Mouse (Mus musculus) adrenal gland (tissue): ENCODE data around the gene Eif4e1b.

Experiments used
- intact Hi-C: fragments of 180-260 bp; cut with DNase I; formaldehyde crosslinking; loops from one replicate; pipeline ENCODE4 v1.15.1; 2025

Gene Eif4e1b

DNA sequence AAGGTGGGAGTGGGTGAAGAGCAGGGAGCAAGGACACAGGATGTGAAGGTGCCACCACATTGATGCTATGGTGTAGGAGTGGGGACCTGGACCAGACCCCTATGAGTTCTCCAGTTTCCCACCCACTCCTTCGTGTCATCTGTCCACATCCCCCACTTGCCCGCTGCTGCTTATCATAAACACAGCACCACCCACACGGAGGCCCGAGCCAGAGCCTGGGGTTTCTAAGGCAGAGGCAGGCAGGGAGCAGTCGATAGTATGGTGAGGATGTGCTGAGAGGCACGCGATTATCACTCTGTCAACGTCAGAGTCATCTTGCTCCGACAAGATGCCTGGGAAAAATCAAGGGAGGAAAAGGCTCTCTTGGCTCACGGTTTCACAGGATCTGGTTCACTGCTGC, 14.9 kb downstream of the Eif4e1b start:
- intact Hi-C loops: loop anchor here (1.0 to 5.0 kb wide), 3 partner anchors 169 to 380 kb away; no protein-coding TSS in a partner anchor

GRCm38 (mm10) chr13:54799701-54800100, 15.9 kb downstream of the Eif4e1b start:
- intact Hi-C loops: loop anchor here (1.0 to 5.0 kb wide), 3 partner anchors 168 to 379 kb away; no protein-coding TSS in a partner anchor

DNA sequence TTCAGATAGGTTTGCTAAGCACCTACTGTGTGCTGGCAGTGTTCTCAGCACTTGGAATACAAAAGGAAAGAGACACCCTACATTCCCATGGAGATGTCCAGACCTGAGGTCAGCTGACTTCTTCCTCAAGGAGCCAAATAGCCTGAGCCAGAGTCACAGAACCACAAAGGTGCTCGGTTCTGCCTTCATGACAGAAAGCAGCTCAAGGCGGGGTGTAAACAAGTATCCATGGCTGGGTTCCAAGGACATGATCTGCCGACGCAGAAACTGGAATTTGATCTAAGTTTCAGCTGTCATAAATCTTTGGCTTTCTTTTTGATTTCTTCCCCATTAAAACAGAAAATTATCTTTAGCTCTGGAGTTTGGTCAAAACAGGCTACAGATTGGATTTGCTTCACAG, 16.4 kb downstream of the Eif4e1b start:
- intact Hi-C loops: no loop called here

- intact Hi-C loops: no loop called here
These were observed 19.2 kb downstream of the Eif4e1b start for GRCm38 (mm10) chr13:54803010-54803409.

DNA sequence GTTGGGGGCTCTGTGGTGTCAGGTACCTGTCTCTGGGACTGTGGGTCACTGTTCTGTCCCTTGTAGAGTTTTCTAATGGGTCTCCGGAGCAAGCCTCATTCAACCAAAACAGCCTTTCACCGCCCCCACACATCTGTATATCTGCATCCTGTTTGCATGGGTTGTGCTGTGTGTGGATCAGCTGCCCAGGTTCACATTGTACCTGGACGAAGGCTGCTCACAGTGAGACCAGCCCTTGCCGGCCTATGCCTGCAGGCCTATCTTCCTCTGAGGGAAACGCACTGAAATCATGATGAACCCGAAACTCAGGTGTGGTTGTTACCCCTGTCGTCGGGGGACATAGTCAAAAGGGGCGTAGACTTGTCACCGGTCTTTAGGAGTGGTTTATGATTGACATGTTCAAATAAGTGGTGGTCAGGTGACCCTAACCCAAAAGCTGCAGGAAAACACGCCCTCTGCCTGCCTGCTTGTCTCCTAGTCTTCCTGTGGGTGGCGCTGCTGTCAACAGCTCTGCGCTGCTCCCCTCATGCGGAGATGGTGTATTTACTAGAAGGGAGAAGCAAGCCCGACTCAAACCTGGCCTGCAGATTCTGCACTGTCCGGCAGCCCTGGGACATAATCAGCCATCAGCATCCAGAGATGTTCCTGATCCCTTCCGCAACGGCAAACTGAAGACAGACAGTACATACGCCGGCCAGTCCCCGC, 21.5 kb downstream of the Eif4e1b start:
- intact Hi-C loops: no loop called here

GRCm38 (mm10) chr13:54806434-54806976, 22.7 kb downstream of the Eif4e1b start:
- intact Hi-C loops: no loop called here

GRCm38 (mm10) chr13:54808067-54808466, 24.3 kb downstream of the Eif4e1b start:
- intact Hi-C loops: no loop called here

DNA sequence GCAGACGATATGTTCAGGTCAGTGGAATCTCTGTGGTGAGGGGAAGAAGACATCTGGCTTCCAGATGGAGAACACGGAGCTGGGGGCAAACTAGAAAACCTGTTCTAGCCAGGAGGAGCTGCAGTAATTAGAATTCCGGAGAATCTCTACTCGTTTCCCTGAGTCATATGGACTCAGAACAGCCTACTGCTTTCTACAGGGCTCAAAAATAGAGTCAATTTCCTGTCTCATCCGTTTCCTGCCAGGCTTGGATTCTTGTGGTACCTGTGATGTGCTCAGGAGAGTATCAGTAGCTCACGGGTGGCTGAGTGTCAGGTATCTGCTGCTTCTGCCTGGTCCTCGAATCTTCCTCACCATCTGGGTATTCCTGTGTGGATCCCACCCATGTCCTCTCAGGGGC, 27.7 kb downstream of the Eif4e1b start:
- intact Hi-C loops: no loop called here

- intact Hi-C loops: no loop called here
These were observed 29.6 kb downstream of the Eif4e1b start for GRCm38 (mm10) chr13:54813381-54813780.

DNA sequence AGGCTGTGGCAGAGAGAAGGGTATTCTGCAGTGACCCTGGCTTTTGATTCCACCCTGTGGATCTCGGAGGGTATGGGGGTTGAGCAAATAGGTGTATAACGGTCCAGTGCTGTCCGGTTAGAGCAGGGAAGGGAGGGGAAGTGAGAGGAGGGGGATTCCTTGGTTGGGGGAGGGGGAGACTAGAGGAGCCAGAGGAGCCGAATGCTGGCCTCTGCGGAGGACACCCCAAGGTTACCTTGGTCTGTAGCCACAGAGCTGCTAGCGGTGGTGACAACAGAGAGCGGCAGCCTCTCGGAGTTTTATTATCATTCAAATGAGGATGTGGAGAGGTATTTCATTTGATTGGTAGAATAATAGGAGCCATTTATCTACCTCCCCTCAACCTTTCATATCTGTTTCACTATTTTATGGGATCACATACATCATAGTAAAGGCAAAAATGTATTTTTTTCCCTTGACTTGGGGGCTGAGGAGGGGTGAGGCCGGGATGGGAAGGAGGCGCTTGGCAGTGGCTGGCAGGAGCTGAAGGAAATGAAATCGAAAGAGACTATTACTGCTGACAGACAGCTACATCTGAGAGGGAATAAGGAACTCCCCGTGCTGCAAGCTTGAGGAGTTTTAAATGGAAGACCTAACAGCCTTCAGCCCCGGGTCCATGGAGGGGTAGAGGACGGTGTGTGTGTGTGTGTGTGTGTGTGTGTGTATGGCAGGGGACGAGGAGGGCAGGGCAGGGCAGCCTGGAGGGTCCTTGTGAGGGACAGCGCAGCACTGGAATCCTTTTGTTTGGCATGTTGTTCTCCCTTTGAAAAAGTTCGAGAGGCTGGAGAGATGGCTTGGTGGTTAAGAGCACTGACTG, 34.8 kb downstream of the Eif4e1b start:
- intact Hi-C loops: no loop called here

- intact Hi-C loops: no loop called here
These were observed 37.3 kb downstream of the Eif4e1b start for GRCm38 (mm10) chr13:54821106-54821505.

DNA sequence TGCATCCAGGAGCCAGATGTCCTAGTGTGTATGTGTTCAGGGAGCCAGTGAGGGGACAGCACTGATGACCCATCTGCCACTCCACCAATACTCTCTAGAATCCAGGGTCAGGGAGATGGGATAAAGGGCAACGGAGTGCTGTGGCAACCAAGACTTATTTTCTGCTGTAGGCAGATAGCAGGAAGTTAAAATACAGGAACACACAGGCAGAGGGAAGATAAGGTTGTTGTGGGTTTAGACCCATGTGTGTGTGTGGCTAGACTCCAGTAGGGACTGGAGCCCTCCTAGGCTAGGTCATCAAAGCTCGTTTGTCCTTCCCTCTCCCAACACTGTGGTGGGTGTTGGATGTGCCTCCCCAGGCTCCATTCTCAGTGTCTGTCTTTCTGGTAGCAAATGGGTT, 38.1 kb downstream of the Eif4e1b start:
- intact Hi-C loops: no loop called here

GRCm38 (mm10) chr13:54824111-54824931, 40.5 kb downstream of the Eif4e1b start:
- intact Hi-C loops: no loop called here

GRCm38 (mm10) chr13:54827992-54828391, 44.2 kb downstream of the Eif4e1b start:
- intact Hi-C loops: no loop called here

DNA sequence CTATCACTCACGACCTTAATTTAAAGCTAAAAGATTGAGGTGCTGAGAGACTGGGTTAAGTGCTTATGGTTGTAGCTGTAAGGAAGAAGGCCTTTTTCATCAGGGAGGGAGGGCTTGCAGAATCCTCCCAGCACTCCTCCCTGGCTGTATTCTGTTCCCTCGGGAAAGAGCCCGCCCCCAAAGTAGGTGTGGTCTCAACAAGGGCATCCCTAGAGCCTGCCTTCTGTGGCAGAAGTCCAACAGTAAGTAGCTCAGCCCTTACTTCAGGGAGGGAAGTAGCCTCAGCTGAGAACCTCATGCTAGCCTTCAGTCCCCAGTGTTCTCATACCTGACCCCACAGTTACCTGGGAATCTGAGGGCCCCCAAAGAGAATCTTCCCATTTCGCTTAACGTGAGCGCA, 44.7 kb downstream of the Eif4e1b start:
- intact Hi-C loops: no loop called here

DNA sequence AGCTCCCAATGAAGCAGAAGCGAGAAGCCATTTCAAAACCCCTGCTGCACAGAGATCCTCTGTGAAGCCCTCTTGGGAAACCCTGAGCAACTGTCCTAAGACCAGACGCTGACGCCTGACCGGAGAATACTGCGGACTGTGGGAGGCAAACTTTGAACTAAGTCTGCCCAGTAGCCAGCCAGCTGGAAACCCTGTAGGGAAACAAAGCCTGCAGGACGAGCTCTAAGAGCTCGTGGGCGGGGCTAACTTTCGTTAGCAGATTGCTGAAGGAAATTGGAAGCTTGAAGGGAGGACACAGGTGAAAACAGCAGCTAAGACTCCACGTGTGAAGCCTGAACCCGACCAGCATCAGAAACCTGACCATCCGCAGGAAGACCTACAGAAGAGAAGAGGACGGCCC, 45.7 kb downstream of the Eif4e1b start:
- intact Hi-C loops: no loop called here

- intact Hi-C loops: no loop called here
These were observed 52.7 kb downstream of the Eif4e1b start for GRCm38 (mm10) chr13:54836351-54837030.

DNA sequence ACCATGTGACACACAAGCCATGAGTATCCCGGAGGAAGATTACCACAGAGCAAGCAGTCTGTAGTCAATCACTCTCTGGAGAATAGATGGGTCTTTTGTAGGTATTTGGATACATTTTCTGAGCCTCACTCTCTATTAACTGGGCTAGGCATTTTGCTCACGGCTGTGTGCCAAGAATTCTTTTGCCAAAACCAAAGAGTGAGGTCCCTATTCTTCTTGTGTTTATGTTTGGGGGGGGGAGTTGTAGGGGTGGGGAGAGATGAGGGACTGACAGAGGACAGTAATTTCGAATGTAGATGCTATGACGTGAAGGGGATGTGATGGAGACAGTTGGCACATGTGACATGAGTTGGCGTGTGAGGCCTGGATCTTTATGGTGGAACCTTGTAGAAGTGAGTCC, 53.3 kb downstream of the Eif4e1b start:
- intact Hi-C loops: no loop called here

- intact Hi-C loops: no loop called here
These were observed 53.7 kb downstream of the Eif4e1b start for GRCm38 (mm10) chr13:54837471-54837889.
